Mouse (Mus musculus) C2C12 (cell line): ENCODE measurements around the gene Enkur.

Source experiments
- CEBPB ChIP-seq: IDR thresholded peaks from one replicate; pipeline ENCODE4 v1.6.1; 2011; ENCODE audit warnings: low read depth, mild to moderate bottlenecking, control low read depth, moderate library complexity
- CTCF ChIP-seq: IDR thresholded peaks from one replicate; pipeline ENCODE4 v1.5.1; 2011; ENCODE audit not compliant: control insufficient read depth, insufficient read depth, insufficient read length
- FOSL1 ChIP-seq: IDR thresholded peaks from one replicate; pipeline ENCODE4 v1.8.0; 2011; ENCODE audit warnings: mild to moderate bottlenecking, low read length; ENCODE audit not compliant: poor library complexity, insufficient read depth, severe bottlenecking
- MAX ChIP-seq: IDR thresholded peaks from one replicate; pipeline ENCODE4 v1.6.1; 2011; ENCODE audit warnings: mild to moderate bottlenecking, control low read depth
- MYOD1 ChIP-seq: IDR thresholded peaks from one replicate; pipeline ENCODE4 v1.6.1; 2011; ENCODE audit warnings: low read depth; ENCODE audit not compliant: control insufficient read depth, insufficient read length
- MYOG ChIP-seq: IDR thresholded peaks from one replicate; pipeline ENCODE4 v1.6.1; 2011; ENCODE audit not compliant: control insufficient read depth, insufficient read length; ENCODE audit errors: extremely low read depth
- USF1 ChIP-seq: IDR thresholded peaks from one replicate; pipeline ENCODE4 v1.6.1; 2011; ENCODE audit warnings: low read depth, mild to moderate bottlenecking, control low read depth, moderate library complexity

DNA sequence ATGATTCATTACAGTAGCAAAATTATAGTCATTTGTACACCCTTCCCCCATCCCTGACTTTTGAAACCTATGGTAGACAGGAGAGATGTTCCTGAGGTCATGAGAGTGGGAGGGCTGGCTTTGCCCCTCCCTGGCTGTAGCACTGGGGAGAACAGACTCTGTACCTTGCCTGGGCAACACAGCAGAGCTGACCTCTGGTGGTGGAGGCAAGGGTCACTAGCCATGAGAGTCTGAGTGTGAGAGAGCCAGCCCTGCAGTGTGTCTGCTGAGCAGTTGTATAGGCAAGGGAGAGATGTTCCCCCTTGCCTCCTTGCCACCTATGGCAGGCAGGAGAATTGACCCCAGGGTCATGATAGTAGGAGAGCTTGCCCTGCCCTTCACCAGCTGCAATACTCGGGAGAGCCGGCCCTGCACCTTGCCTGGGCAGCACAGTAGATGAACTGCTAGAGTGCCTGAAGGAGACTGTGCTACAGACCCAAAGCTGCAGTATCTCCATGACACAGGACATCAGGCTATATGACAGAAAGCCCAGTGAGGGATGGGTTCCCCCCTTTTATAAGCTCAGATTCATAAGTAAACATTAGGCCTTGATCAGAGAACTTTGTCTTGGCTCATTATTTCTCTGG is 40.4 kb upstream of the Enkur start:
- TF ChIP-seq CTCF (no peak), MYOG (no peak), USF1 (no peak), MAX (no peak), CEBPB (no peak), MYOD1 (no peak), FOSL1 (no peak)
